Mouse (Mus musculus): Measurements from ENCODE around the gene Celf2.
"Not testable (repeated sequence)": the region's sequence is repeated elsewhere in the genome, so short reads cannot be mapped to it uniquely, and the experiment has no call there.

Gene Celf2

GRCm38 (mm10) chr2:7389264-7389663 lies 120.1 kb downstream of the Celf2 start:
- no peak for DNase-seq

- no peak for DNase-seq
Measured at GRCm38 (mm10) chr2:7378736-7379135, 130.6 kb downstream of the Celf2 start.

- no peak for DNase-seq
Measured at GRCm38 (mm10) chr2:7377878-7378277, 131.5 kb downstream of the Celf2 start.

GRCm38 (mm10) chr2:7367738-7368137 lies 141.6 kb downstream of the Celf2 start:
- DNase-seq = peak; percentile 2

- no peak for DNase-seq
Measured at GRCm38 (mm10) chr2:7359557-7359956, 149.8 kb downstream of the Celf2 start.

GRCm38 (mm10) chr2:7358816-7359215 lies 150.5 kb downstream of the Celf2 start:
- DNase-seq = no peak

- DNase-seq = no peak
Measured at GRCm38 (mm10) chr2:7351234-7351633, 158.1 kb downstream of the Celf2 start.

GRCm38 (mm10) chr2:7346703-7347461 lies 162.5 kb downstream of the Celf2 start:
- DNase-seq = no peak

GRCm38 (mm10) chr2:7344951-7345350 lies 164.4 kb downstream of the Celf2 start:
- DNase-seq = no peak

GRCm38 (mm10) chr2:7342911-7343478 lies 166.4 kb downstream of the Celf2 start:
- DNase-seq = no peak

GRCm38 (mm10) chr2:7334846-7335245 lies 174.5 kb downstream of the Celf2 start:
- DNase-seq = no peak

GRCm38 (mm10) chr2:7328018-7328899 lies 181.1 kb downstream of the Celf2 start:
- no peak for DNase-seq

GRCm38 (mm10) chr2:7319760-7320159 lies 189.6 kb downstream of the Celf2 start:
- DNase-seq = no peak

- DNase-seq = no peak
Measured at GRCm38 (mm10) chr2:7311776-7312175, 197.6 kb downstream of the Celf2 start.

GRCm38 (mm10) chr2:7310840-7311182 lies 198.6 kb downstream of the Celf2 start:
- DNase-seq = no peak

- no peak for DNase-seq
Measured at GRCm38 (mm10) chr2:7310129-7310839, 199.1 kb downstream of the Celf2 start.

GRCm38 (mm10) chr2:7309324-7309723 lies 200.0 kb downstream of the Celf2 start:
- no peak for DNase-seq

GRCm38 (mm10) chr2:7308731-7309130 lies 200.6 kb downstream of the Celf2 start:
- DNase-seq = no peak

GRCm38 (mm10) chr2:7287434-7287833 lies 221.9 kb downstream of the Celf2 start:
- DNase-seq = no peak

GRCm38 (mm10) chr2:7273214-7273613 lies 236.1 kb downstream of the Celf2 start:
- peak; percentile 6 for DNase-seq

- no peak for DNase-seq
Measured at GRCm38 (mm10) chr2:7270051-7270450, 239.3 kb downstream of the Celf2 start.

GRCm38 (mm10) chr2:7267166-7267565 lies 242.2 kb downstream of the Celf2 start:
- no peak for DNase-seq

- DNase-seq = not testable (repeated sequence)
Measured at GRCm38 (mm10) chr2:7262668-7263067, 246.7 kb downstream of the Celf2 start.
